Mouse (Mus musculus): ENCODE data around the gene Npepps.

GRCm38 (mm10) chr11:97280216-97280861 lies at the start of gene Npepps:
- TF ChIP-seq NANOG (IDR thresholded peaks at IDR 0.05; ENCODE audit: borderline replicate concordance, low read length) (no peak), CTCF (conservative IDR thresholded peaks at IDR 0.05; ENCODE audit: low read length) (no peak), POU5F1 (IDR thresholded peaks at IDR 0.05; ENCODE audit: borderline replicate concordance, low read length) (no peak)
